Mouse (Mus musculus): ENCODE measurements around the gene BC035947.
"Not testable (repeated sequence)": the region's sequence is repeated elsewhere in the genome, so short reads cannot be mapped to it uniquely, and the experiment has no call there.

Gene BC035947

GRCm38 (mm10) chr1:78501856-78502255 is 10.1 kb downstream of the BC035947 start:
- not testable (repeated sequence) for DNase-seq (ENCODE audit: low spot score in 2 of 2)

GRCm38 (mm10) chr1:78501036-78501435 is 10.9 kb downstream of the BC035947 start:
- DNase-seq (ENCODE audit: low spot score in 2 of 2) = no peak

- no peak for DNase-seq (ENCODE audit: low spot score in 2 of 2)
Observed at GRCm38 (mm10) chr1:78490143-78490542, 21.8 kb downstream of the BC035947 start.

- DNase-seq (ENCODE audit: low spot score in 2 of 2) = peak; percentile 88 to 93
Observed at GRCm38 (mm10) chr1:78488752-78489492, 23.0 kb downstream of the BC035947 start, which contains the start of gene Farsb. Gene Farsb (minus strand): TSS chr1:78488897.

- DNase-seq (ENCODE audit: low spot score in 2 of 2) = no peak
Observed at GRCm38 (mm10) chr1:78488427-78488751, 23.6 kb downstream of the BC035947 start.

GRCm38 (mm10) chr1:78484361-78484760 is 27.6 kb downstream of the BC035947 start:
- no peak for DNase-seq (ENCODE audit: low spot score in 2 of 2)

- no peak for DNase-seq (ENCODE audit: low spot score in 2 of 2)
Observed at GRCm38 (mm10) chr1:78483430-78483829, 28.5 kb downstream of the BC035947 start.

- DNase-seq (ENCODE audit: low spot score in 2 of 2) = no peak
Observed at GRCm38 (mm10) chr1:78472441-78472840, 39.5 kb downstream of the BC035947 start.

- DNase-seq (ENCODE audit: low spot score in 2 of 2) = peak; percentile 52 to 53
Observed at GRCm38 (mm10) chr1:78454659-78455058, 57.3 kb downstream of the BC035947 start.

GRCm38 (mm10) chr1:78453886-78454285 is 58.1 kb downstream of the BC035947 start:
- no peak for DNase-seq (ENCODE audit: low spot score in 2 of 2)

- DNase-seq (ENCODE audit: low spot score in 2 of 2) = no peak
Observed at GRCm38 (mm10) chr1:78452544-78452943, 59.4 kb downstream of the BC035947 start.

- peak in 1 of 2 experiments; percentile 22 for DNase-seq (ENCODE audit: low spot score in 2 of 2)
Observed at GRCm38 (mm10) chr1:78451070-78451854, 60.7 kb downstream of the BC035947 start.

- no peak for DNase-seq (ENCODE audit: low spot score in 2 of 2)
Observed at GRCm38 (mm10) chr1:78448091-78448490, 63.9 kb downstream of the BC035947 start.
